In genomic region chr15:78572658-78573397, GRCm38 (mm10) we compare ENCODE assay signal across 8 mouse cellular contexts. TPM values are rescaled to one million over a fixed set of nuclear protein-coding genes. Genes with fewer than 3 reads are reported as not detected.
DNase-seq lines count a peak whose midpoint lies in the region; ATAC-seq and TF ChIP-seq lines count a peak whose summit lies in the region.
"Had no signal": no experiment of that assay in that cellular context is flagged by ENCODE, and none has a peak within 500 bp of the region (broad histone marks: within the 10 kb centered on the region; RNA-seq: fewer than 3 reads in every experiment).

Gene Rac2, minus strand, starts transcription at chr15:78572783.

- dilution Hi-C loops in CH12.LX (cut with MboI; ENCODE audit: extremely low pct_ligation_motif_present, extremely low pct_unique_long_range_greater_than_20kb, low sequenced_read_pairs): no loop called here

- peaks cover 42% of the 10 kb centered on the region for H3K79me2 ChIP-seq in CH12.LX (replicated peaks; ENCODE audit: control insufficient read depth, extremely low read depth, insufficient read depth, poor library complexity, severe bottlenecking)

- 85% methylated on average over 8 of the region's 8 CpGs for WGBS in embryonic facial prominence, embryonic 10.5 days
- 14% methylated on average over 8 of the region's 8 CpGs for WGBS in liver, embryonic 12.5 days (ENCODE audit: insufficient replicate concordance)
- WGBS in small intestine, adult 2 months: 52% methylated on average over 8 of the region's 8 CpGs
- 87% methylated on average over 8 of the region's 8 CpGs for WGBS in hindbrain, embryonic 11.5 days

- peak within 1 kb of the TSS; percentile 98 for H3K27ac ChIP-seq in CH12.LX (ENCODE audit: insufficient read depth, low read depth)
- H3K27ac ChIP-seq in embryonic facial prominence, embryonic 10.5 days (replicated peaks): peak within 1 kb of the TSS; percentile 15; the same call in 1 of the 2 replicates
- H3K27ac ChIP-seq in liver, embryonic 12.5 days: peak within 1 kb of the TSS; percentile 96
- H3K27ac ChIP-seq in small intestine, adult 2 months (ENCODE audit: insufficient read depth, low read depth, low read length): peak within 1 kb of the TSS; percentile 75
- no peak within 1 kb of the TSS for H3K27ac ChIP-seq in hindbrain, embryonic 11.5 days (ENCODE audit: low read depth, low read length)
- H3K27ac ChIP-seq: midbrain, embryonic 12.5 days had no signal

- H3K4me1 ChIP-seq in CH12.LX (ENCODE audit: control insufficient read depth in 1 of 2, insufficient read depth in 2 of 2): peaks cover 53 to 74% of the 10 kb centered on the region in 2 experiments
- peaks cover 9% of the 10 kb centered on the region for H3K4me1 ChIP-seq in embryonic facial prominence, embryonic 10.5 days
- H3K4me1 ChIP-seq in liver, embryonic 12.5 days: peaks cover 62% of the 10 kb centered on the region
- H3K4me1 ChIP-seq in small intestine, adult 2 months (ENCODE audit: control insufficient read depth, insufficient read depth, insufficient read length, low read length): 0 out of 2 replicates have a peak, but pooled peaks cover 6% of the 10 kb centered on the region
- no peaks in the 10 kb centered on the region for H3K4me1 ChIP-seq in hindbrain, embryonic 11.5 days (replicated peaks; ENCODE audit: control insufficient read depth, insufficient read depth, low read length)
- H3K4me1 ChIP-seq: midbrain, embryonic 12.5 days had no signal

- H3K9me3 ChIP-seq in CH12.LX (replicated peaks; ENCODE audit: low read length): peaks cover 6% of the 10 kb centered on the region
- H3K9me3 ChIP-seq in embryonic facial prominence, embryonic 10.5 days: no peaks in the 10 kb centered on the region
- H3K9me3 ChIP-seq in liver, embryonic 12.5 days (replicated peaks): no peaks in the 10 kb centered on the region
- no peaks in the 10 kb centered on the region for H3K9me3 ChIP-seq in hindbrain, embryonic 11.5 days (ENCODE audit: control insufficient read depth, low read length)
- H3K9me3 ChIP-seq: midbrain, embryonic 12.5 days had no signal

- ATAC-seq in liver, embryonic 12.5 days: peak; percentile 56
- no peak for ATAC-seq in hindbrain, embryonic 11.5 days (ENCODE audit: low FRiP score)

- TF ChIP-seq CTCF in CH12.LX (conservative IDR thresholded peaks at IDR 0.05 in 1 of 2, IDR thresholded peaks at IDR 0.05 in 1 of 2; ENCODE audit: low read depth in 2 of 2, low read length in 2 of 2): no peak
- TF ChIP-seq CTCF in small intestine, adult 2 months (IDR thresholded peaks at IDR 0.05; ENCODE audit: extremely low read depth, insufficient read length, insufficient replicate concordance, low read depth, low read length): no peak

- H3K4me3 ChIP-seq in CH12.LX (replicated peaks in 1 of 3; ENCODE audit: low read depth in 2 of 3, low read length in 2 of 3, poor library complexity in 1 of 3): peak within 1 kb of the TSS; percentile 72 to 98 (median 87)
- H3K4me3 ChIP-seq in embryonic facial prominence, embryonic 10.5 days: no peak within 1 kb of the TSS
- peak within 1 kb of the TSS; percentile 57 for H3K4me3 ChIP-seq in liver, embryonic 12.5 days
- peak within 1 kb of the TSS; percentile 63 for H3K4me3 ChIP-seq in small intestine, adult 2 months (ENCODE audit: low read depth, low read length)
- H3K4me3 ChIP-seq in hindbrain, embryonic 11.5 days (ENCODE audit: low read depth, low read length): no peak within 1 kb of the TSS
- H3K4me3 ChIP-seq: midbrain, embryonic 12.5 days had no signal

- H3K27me3 ChIP-seq in CH12.LX (replicated peaks): no peaks in the 10 kb centered on the region
- H3K27me3 ChIP-seq in embryonic facial prominence, embryonic 10.5 days (replicated peaks; ENCODE audit: low read depth, poor library complexity, severe bottlenecking): no peaks in the 10 kb centered on the region
- H3K27me3 ChIP-seq in liver, embryonic 12.5 days (replicated peaks): no peaks in the 10 kb centered on the region
- H3K27me3 ChIP-seq in small intestine, adult 2 months (ENCODE audit: control insufficient read depth, insufficient read depth, low read length): no peaks in the 10 kb centered on the region
- no peaks in the 10 kb centered on the region for H3K27me3 ChIP-seq in hindbrain, embryonic 11.5 days (ENCODE audit: control insufficient read depth, insufficient read depth, low read length)

- in situ Hi-C loops in CH12.LX (cut with MboI; ENCODE audit: low pct_ligation_motif_present, low pct_unique_long_range_greater_than_20kb, low sequenced_read_pairs): no loop called here

- TF ChIP-seq RAD21 in CH12.LX (IDR thresholded peaks at IDR 0.05; ENCODE audit: low read depth, low read length): no peak; the same call in 1 of the 2 replicates

- H3K9ac ChIP-seq in CH12.LX (ENCODE audit: insufficient read depth, low read depth): peak within 1 kb of the TSS; percentile 97
- H3K9ac ChIP-seq in liver, embryonic 12.5 days: peak within 1 kb of the TSS; percentile 71
- no peak within 1 kb of the TSS for H3K9ac ChIP-seq in hindbrain, embryonic 11.5 days (ENCODE audit: low read depth, low read length)
- H3K9ac ChIP-seq: midbrain, embryonic 12.5 days had no signal

- TF ChIP-seq EP300 in CH12.LX (IDR thresholded peaks at IDR 0.05; ENCODE audit: low read length): peak; percentile 79; the same call in 1 of the 2 replicates

- peak; percentile 92 for DNase-seq in CH12.LX (ENCODE audit: extremely low read depth)
- no peak for DNase-seq in embryonic facial prominence, embryonic 10.5 days (ENCODE audit: low spot score)
- DNase-seq in layer of hippocampus, postnatal 10 days (ENCODE audit: low spot score in 2 of 2): no peak
- no peak for DNase-seq in retina, embryonic 14.5 days (ENCODE audit: low spot score)
- no peak for DNase-seq in hindbrain, embryonic 11.5 days (ENCODE audit: low spot score)

- TF ChIP-seq POLR2A in CH12.LX (IDR thresholded peaks at IDR 0.05; ENCODE audit: low read depth, low read length): peak; percentile 89
- 0 out of 2 replicates have a peak, but pooled peaks have one; percentile 20 for TF ChIP-seq POLR2A in small intestine, adult 2 months (IDR thresholded peaks at IDR 0.05; ENCODE audit: low read depth, low read length)

- H3K4me2 ChIP-seq in CH12.LX (ENCODE audit: insufficient read depth, low read depth, poor library complexity, severe bottlenecking): peak within 1 kb of the TSS; percentile 63
- H3K4me2 ChIP-seq in liver, embryonic 12.5 days: peak within 1 kb of the TSS; percentile 74
- H3K4me2 ChIP-seq in hindbrain, embryonic 11.5 days (replicated peaks; ENCODE audit: low read depth, low read length): no peak within 1 kb of the TSS
- H3K4me2 ChIP-seq: midbrain, embryonic 12.5 days had no signal

- peaks cover 32 to 40% of the 10 kb centered on the region in 2 experiments for H3K36me3 ChIP-seq in CH12.LX (replicated peaks in 1 of 2; ENCODE audit: control insufficient read depth in 1 of 2, insufficient read depth in 1 of 2, low read length in 1 of 2)
- H3K36me3 ChIP-seq in embryonic facial prominence, embryonic 10.5 days (replicated peaks): no peaks in the 10 kb centered on the region
- H3K36me3 ChIP-seq in liver, embryonic 12.5 days: peaks cover 31% of the 10 kb centered on the region
- no peaks in the 10 kb centered on the region for H3K36me3 ChIP-seq in small intestine, adult 2 months (ENCODE audit: control insufficient read depth, insufficient read depth, low read length)
- no peaks in the 10 kb centered on the region for H3K36me3 ChIP-seq in hindbrain, embryonic 11.5 days (ENCODE audit: control insufficient read depth, insufficient read depth, low read length)
- H3K36me3 ChIP-seq: midbrain, embryonic 12.5 days had no signal

TF ChIP-seq in CH12.LX, 34 proteins besides CTCF, POLR2A, EP300 and RAD21 (continues in another document):
- TF ChIP-seq CHD2 (IDR thresholded peaks at IDR 0.05; ENCODE audit: low read length): peak; percentile 63
- TF ChIP-seq USF1 (IDR thresholded peaks at IDR 0.05; ENCODE audit: low read depth, low read length): no peak
- TF ChIP-seq JUND (conservative IDR thresholded peaks at IDR 0.05; ENCODE audit: low read depth, low read length): no peak
- TF ChIP-seq ETS1 (conservative IDR thresholded peaks at IDR 0.05; ENCODE audit: low read depth, low read length): peak; percentile 55; the same call in 1 of the 2 replicates
- no peak for TF ChIP-seq ZC3H11A (IDR thresholded peaks at IDR 0.05; ENCODE audit: low read depth, low read length)
- TF ChIP-seq ZNF384 (IDR thresholded peaks at IDR 0.05; ENCODE audit: low read depth, low read length): no peak
- TF ChIP-seq ELF1 (IDR thresholded peaks at IDR 0.05; ENCODE audit: low read depth, low read length): peak; percentile 77
- 0 out of 2 replicates have a peak, but pooled peaks have one; percentile 0 for TF ChIP-seq JUN (IDR thresholded peaks at IDR 0.05; ENCODE audit: insufficient read depth, low read depth, low read length)
- peak; percentile 89 for TF ChIP-seq NELFE (IDR thresholded peaks at IDR 0.05; ENCODE audit: low read depth, low read length)
- peak; percentile 19 for TF ChIP-seq SMC3 (IDR thresholded peaks at IDR 0.05; ENCODE audit: low read depth, low read length)
- TF ChIP-seq MAX (IDR thresholded peaks at IDR 0.05; ENCODE audit: low read length): peak; percentile 78
- peak; percentile 44; the same call in 1 of the 2 replicates for TF ChIP-seq NRF1 (IDR thresholded peaks at IDR 0.05; ENCODE audit: low read depth, low read length)
- TF ChIP-seq BHLHE40 (IDR thresholded peaks at IDR 0.05; ENCODE audit: low read depth, low read length): peak; percentile 73
- no peak for TF ChIP-seq MYC (IDR thresholded peaks at IDR 0.05; ENCODE audit: low read depth, low read length)
- no peak for TF ChIP-seq E2F4 (IDR thresholded peaks at IDR 0.05; ENCODE audit: insufficient replicate concordance, low read depth, low read length)
- peak; percentile 68 for TF ChIP-seq MAZ (IDR thresholded peaks at IDR 0.05; ENCODE audit: low read depth, low read length)
- peak; percentile 5; the same call in 1 of the 2 replicates for TF ChIP-seq ZKSCAN1 (IDR thresholded peaks at IDR 0.05; ENCODE audit: borderline replicate concordance, low read depth, low read length)
- TF ChIP-seq PAX5 (IDR thresholded peaks at IDR 0.05; ENCODE audit: low read length): no peak
- no peak for TF ChIP-seq USF2 (conservative IDR thresholded peaks at IDR 0.05; ENCODE audit: low read depth, low read length)
- TF ChIP-seq TCF12 (IDR thresholded peaks at IDR 0.05; ENCODE audit: low read depth, low read length): peak; percentile 90

RNA-seq across cellular contexts. Expression of gene Rac2, which starts in this region (rescaled TPM):
- total RNA-seq in CH12.LX (2012; rRNA removed): 314 and 453 TPM in 2 replicates
- 142 and 160 TPM in 2 replicates for total RNA-seq in CH12.LX (2014; rRNA removed)
- polyA plus RNA-seq in CH12.LX (2012; ENCODE audit: insufficient read length, low read depth): 883 and 942 TPM in 2 replicates
- polyA plus RNA-seq in embryonic facial prominence, embryonic 10.5 days (2016; fragmentation: Nextera tagmentation; extraction: Ambion mirVana): 5.0 and 7.7 TPM in 2 replicates
- polyA plus RNA-seq in liver, embryonic 12.5 days (2016; fragmentation: Nextera tagmentation; extraction: Ambion mirVana): 87.7 and 90.9 TPM in 2 replicates
- 37.0 and 136 TPM in 2 replicates for polyA plus RNA-seq in small intestine, adult 2 months (2012; rRNA removed)
- total RNA-seq in layer of hippocampus, postnatal 10 days (2021): 1 to 10 TPM; 3.6 to 3.7 TPM
- 6.4 and 7.6 TPM in 2 replicates for polyA plus RNA-seq in hindbrain, embryonic 11.5 days (2014; fragmentation: Nextera tagmentation; extraction: Ambion mirVana)

Comparison
In these comparisons a context has a peak if more than half of its experiments do, and no peak if none do; other contexts are left out.
1. RNA of gene Rac2 (total RNA-seq): 142 to 453 TPM in CH12.LX; 3.6 to 3.7 TPM in layer of hippocampus, postnatal 10 days; every median in the first group is over 10 times any median in the second.
2. H3K4me3 ChIP-seq: peak in CH12.LX (3 of 3), liver, embryonic 12.5 days (single experiment) and small intestine, adult 2 months (single experiment); none in embryonic facial prominence, embryonic 10.5 days (single experiment) and hindbrain, embryonic 11.5 days (single experiment).